ENCODE assay signal across 9 mouse cellular contexts in the genomic region with DNA sequence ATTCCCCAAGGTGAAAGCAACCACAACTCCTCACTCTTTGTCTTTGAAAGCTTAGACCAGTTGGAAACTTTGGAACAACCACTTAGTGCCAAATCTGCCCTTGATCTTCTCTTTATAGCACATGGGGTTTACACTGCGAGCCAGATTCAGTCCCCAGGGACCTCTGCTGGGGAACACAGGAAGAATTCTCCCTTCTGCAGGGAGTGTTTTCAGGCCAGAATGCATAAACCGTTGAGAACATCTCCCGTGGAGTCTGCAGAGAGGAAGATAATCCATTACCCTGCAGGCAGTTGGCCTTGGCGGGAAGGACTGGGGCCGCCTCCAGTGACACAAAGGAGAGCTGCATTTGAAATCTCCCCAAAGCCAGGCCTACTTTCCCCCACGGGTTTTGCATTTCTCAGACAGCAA. TPM values are rescaled to one million over a fixed set of nuclear protein-coding genes. Genes with fewer than 3 reads are reported as not detected.
A peak's percentile ranks its signal among the peaks of the same experiment; 100 is the strongest.
DNase-seq lines count a peak whose midpoint lies in the region; ATAC-seq and TF ChIP-seq lines count a peak whose summit lies in the region.
"Had no signal": no experiment of that assay in that cellular context is flagged by ENCODE, and none has a peak within 500 bp of the region (broad histone marks: within the 10 kb centered on the region; RNA-seq: fewer than 3 reads in every experiment).

No protein-coding gene starts in this region.

- ATAC-seq in lung, postnatal 0 days, result no peak

- no peaks in the 10 kb centered on the region for H3K36me3 ChIP-seq in hindbrain, embryonic 10.5 days
- H3K36me3 ChIP-seq in lung, postnatal 0 days (ENCODE audit: insufficient read depth, low read length), result no peaks in the 10 kb centered on the region

- H3K9me3 ChIP-seq in hindbrain, embryonic 10.5 days, result no peaks in the 10 kb centered on the region
- H3K9me3 ChIP-seq in lung, postnatal 0 days (ENCODE audit: low read length), result no peaks in the 10 kb centered on the region

- peak; percentile 33 for TF ChIP-seq CTCF in layer of hippocampus, adult 2 months (conservative IDR thresholded peaks at IDR 0.05)
- TF ChIP-seq CTCF in lung, postnatal 0 days (IDR thresholded peaks at IDR 0.05), result no peak

- WGBS in hindbrain, embryonic 10.5 days, result 12% methylated on average over 6 of the region's 6 CpGs
- 30% methylated on average over 6 of the region's 6 CpGs for WGBS in lung, postnatal 0 days

- H3K4me3 ChIP-seq in layer of hippocampus, adult 2 months, result no peak overlapping the region
- H3K4me3 ChIP-seq in hindbrain, embryonic 10.5 days, result no peak overlapping the region
- H3K4me3 ChIP-seq in lung, postnatal 0 days (ENCODE audit: low read depth, low read length), result no peak overlapping the region
- H3K4me3 ChIP-seq: erythroblast, embryonic 14.5 days had no signal

- H3K27ac ChIP-seq in layer of hippocampus, adult 2 months, result no peak overlapping the region
- peak overlapping the region; percentile 62 for H3K27ac ChIP-seq in hindbrain, embryonic 10.5 days
- H3K27ac ChIP-seq in lung, postnatal 0 days (ENCODE audit: low read length), result no peak overlapping the region

- no peak overlapping the region for H3K9ac ChIP-seq in lung, postnatal 0 days (replicated peaks; ENCODE audit: low read depth)

- DNase-seq in layer of hippocampus, adult 2 months (ENCODE audit: low spot score in 2 of 2), result no peak
- DNase-seq in layer of hippocampus, postnatal 25 days (ENCODE audit: extremely low spot score in 1 of 2, low spot score in 1 of 2), result no peak
- DNase-seq in embryo, embryonic 11 days, result peak; percentile 64
- DNase-seq in hindbrain, embryonic 10.5 days (ENCODE audit: low spot score), result peak; percentile 39
- peak; percentile 17 for DNase-seq in lung, postnatal 0 days (ENCODE audit: low spot score)
- peak; percentile 37 for DNase-seq in retina, embryonic 14.5 days (ENCODE audit: low spot score)
- DNase-seq in frontal cortex, postnatal 25 days (ENCODE audit: low spot score in 2 of 2), result no peak
- no peak for DNase-seq in urinary bladder, adult 2 months (ENCODE audit: low spot score)

- peaks cover 4% of the 10 kb centered on the region; the same call in 1 of the 2 replicates for H3K27me3 ChIP-seq in hindbrain, embryonic 10.5 days (ENCODE audit: insufficient read depth, poor library complexity, severe bottlenecking)
- H3K27me3 ChIP-seq in lung, postnatal 0 days (replicated peaks; ENCODE audit: insufficient read depth, low read length), result no peaks in the 10 kb centered on the region

- no peak overlapping the region for H3K4me2 ChIP-seq in lung, postnatal 0 days (replicated peaks; ENCODE audit: low read depth, low read length)

- no peak for TF ChIP-seq EP300 in lung, postnatal 0 days (IDR thresholded peaks at IDR 0.05)

- H3K4me1 ChIP-seq in hindbrain, embryonic 10.5 days (replicated peaks), result peaks cover 16% of the 10 kb centered on the region
- H3K4me1 ChIP-seq in lung, postnatal 0 days (ENCODE audit: insufficient read depth, low read depth, low read length), result no peaks in the 10 kb centered on the region

RNA-seq across cellular contexts. Expression of a gene that starts 60.0 kb away (rescaled TPM):
- total RNA-seq in layer of hippocampus, adult 2 months (2021), result 10 to 100 TPM; 32.2 to 35.7 TPM
- 10 to 100 TPM; 38.3 to 41.2 TPM for total RNA-seq in layer of hippocampus, postnatal 25 days (2021)
- polyA plus RNA-seq in hindbrain, embryonic 10.5 days (2016; fragmentation: Nextera tagmentation; extraction: Ambion mirVana), result 30.8 and 32.4 TPM in 2 replicates
- polyA plus RNA-seq in lung, postnatal 0 days (2015; fragmentation: Nextera tagmentation; extraction: Ambion mirVana), result 23.9 and 28.6 TPM in 2 replicates
- 8.7 and 12.6 TPM in 2 replicates for polyA plus RNA-seq in urinary bladder, adult 2 months (2012; rRNA removed)
- polyA plus RNA-seq: erythroblast, embryonic 14.5 days had no signal

Comparison
In these comparisons a context has a peak if more than half of its experiments do, and no peak if none do; other contexts are left out.
1. DNase-seq: peak in embryo, embryonic 11 days (single experiment), hindbrain, embryonic 10.5 days (single experiment), lung, postnatal 0 days (single experiment) and retina, embryonic 14.5 days (single experiment); none in layer of hippocampus, adult 2 months (0 of 2), layer of hippocampus, postnatal 25 days (0 of 2), frontal cortex, postnatal 25 days (0 of 2) and urinary bladder, adult 2 months (single experiment).